Mouse (Mus musculus): Measurements from ENCODE around the gene Rft1. TPM values are rescaled to one million over a fixed set of nuclear protein-coding genes. Genes with fewer than 3 reads are reported as not detected.

The Rft1 gene
- polyA plus RNA-seq, 1 experiment from 2014 or later = 14.7 TPM

DNA sequence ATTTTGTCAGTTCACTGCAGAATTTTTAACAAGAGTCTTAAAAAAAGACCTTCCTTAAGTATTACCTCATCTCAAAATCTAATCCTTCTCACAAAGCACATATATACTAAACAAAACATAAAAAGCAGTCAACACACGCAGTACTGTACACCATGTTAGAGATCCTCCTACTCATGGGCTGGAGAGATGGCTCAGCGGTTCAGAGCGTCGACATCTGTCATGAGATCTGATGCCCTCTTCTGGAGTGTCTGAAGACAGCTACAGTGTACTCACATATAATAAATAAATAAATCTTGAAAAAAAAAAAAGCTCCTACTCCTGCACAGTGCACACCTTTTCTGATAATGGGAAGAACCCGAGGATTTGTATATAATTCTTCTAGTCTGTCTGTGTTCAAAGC, 68.2 kb downstream of the Rft1 start:
- H3K36me3 ChIP-seq (ENCODE audit: control insufficient read depth, insufficient read depth, low read length) = no peaks in the 10 kb centered on the region
- H3K9ac ChIP-seq (ENCODE audit: low read depth, low read length) = no peak overlapping the region
- no peaks in the 10 kb centered on the region for H3K27me3 ChIP-seq (replicated peaks; ENCODE audit: control insufficient read depth, insufficient read depth, low read length)
- no peaks in the 10 kb centered on the region for H3K4me1 ChIP-seq (ENCODE audit: control insufficient read depth, insufficient read depth, low read length)
- H3K27ac ChIP-seq (ENCODE audit: low read length) = no peak overlapping the region
- H3K4me2 ChIP-seq (ENCODE audit: low read depth, low read length) = no peak overlapping the region
- 74% methylated on average over 5 of the region's 5 CpGs for WGBS
- no peaks in the 10 kb centered on the region for H3K9me3 ChIP-seq (ENCODE audit: control insufficient read depth, low read length)
- no peak overlapping the region for H3K4me3 ChIP-seq (ENCODE audit: low read length)
- no peak for ATAC-seq

DNA sequence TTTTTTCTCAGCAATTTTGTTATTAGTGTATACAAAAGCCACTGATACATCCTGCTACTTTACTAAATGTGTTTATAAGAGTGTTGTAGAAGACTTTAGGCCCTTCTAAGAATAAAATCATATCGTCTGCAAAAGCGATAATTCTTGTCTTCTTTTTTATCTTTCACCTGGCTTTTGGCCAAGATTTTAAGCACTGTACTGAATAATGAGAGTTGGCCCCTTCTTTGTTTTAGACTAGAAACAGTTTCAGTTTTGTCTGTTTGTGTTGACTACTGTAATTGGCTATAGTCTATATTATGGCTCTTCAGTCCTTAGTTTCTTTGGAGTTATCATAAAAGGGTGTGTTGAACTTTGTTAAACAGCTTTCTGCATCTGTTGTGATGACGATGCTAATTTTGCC, 77.7 kb downstream of the Rft1 start:
- no peaks in the 10 kb centered on the region for H3K9me3 ChIP-seq (ENCODE audit: control insufficient read depth, low read length)
- H3K4me3 ChIP-seq (ENCODE audit: low read length) = no peak overlapping the region
- no peak overlapping the region for H3K4me2 ChIP-seq (ENCODE audit: low read depth, low read length)
- H3K4me1 ChIP-seq (ENCODE audit: control insufficient read depth, insufficient read depth, low read length) = no peaks in the 10 kb centered on the region
- no peaks in the 10 kb centered on the region for H3K27me3 ChIP-seq (replicated peaks; ENCODE audit: control insufficient read depth, insufficient read depth, low read length)
- H3K36me3 ChIP-seq (ENCODE audit: control insufficient read depth, insufficient read depth, low read length) = no peaks in the 10 kb centered on the region
- H3K27ac ChIP-seq (ENCODE audit: low read length) = no peak overlapping the region
- no peak for ATAC-seq
- no peak overlapping the region for H3K9ac ChIP-seq (ENCODE audit: low read depth, low read length)
- WGBS = 54% methylated on average over 3 of the region's 3 CpGs

DNA sequence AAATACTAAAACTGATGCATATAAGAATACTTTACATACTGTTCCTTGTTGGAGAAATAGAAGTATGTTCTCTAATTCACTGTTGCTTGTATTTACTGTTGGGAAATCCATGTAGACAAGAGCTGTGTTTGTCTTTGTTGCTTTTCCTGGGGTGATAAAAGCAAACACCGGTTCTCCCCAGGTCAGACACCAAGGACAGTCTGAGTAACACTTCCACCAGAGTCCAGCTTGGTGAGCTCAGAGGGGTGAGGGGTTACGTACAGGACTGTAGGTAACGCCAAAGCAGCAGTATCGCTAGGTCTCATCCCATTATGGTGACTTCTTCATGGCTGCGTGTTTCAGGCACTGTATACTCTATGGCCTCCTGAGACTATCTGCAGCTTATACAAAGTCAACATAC, 80.5 kb downstream of the Rft1 start:
- no peak for ATAC-seq
- no peaks in the 10 kb centered on the region for H3K36me3 ChIP-seq (ENCODE audit: control insufficient read depth, insufficient read depth, low read length)
- H3K27me3 ChIP-seq (replicated peaks; ENCODE audit: control insufficient read depth, insufficient read depth, low read length) = no peaks in the 10 kb centered on the region
- H3K9me3 ChIP-seq (ENCODE audit: control insufficient read depth, low read length) = no peaks in the 10 kb centered on the region
- no peak overlapping the region for H3K4me2 ChIP-seq (ENCODE audit: low read depth, low read length)
- 92% methylated on average over 5 of the region's 5 CpGs for WGBS
- H3K27ac ChIP-seq (ENCODE audit: low read length) = no peak overlapping the region
- no peak overlapping the region for H3K4me3 ChIP-seq (ENCODE audit: low read length)
- no peaks in the 10 kb centered on the region for H3K4me1 ChIP-seq (ENCODE audit: control insufficient read depth, insufficient read depth, low read length)
- no peak overlapping the region for H3K9ac ChIP-seq (ENCODE audit: low read depth, low read length)

DNA sequence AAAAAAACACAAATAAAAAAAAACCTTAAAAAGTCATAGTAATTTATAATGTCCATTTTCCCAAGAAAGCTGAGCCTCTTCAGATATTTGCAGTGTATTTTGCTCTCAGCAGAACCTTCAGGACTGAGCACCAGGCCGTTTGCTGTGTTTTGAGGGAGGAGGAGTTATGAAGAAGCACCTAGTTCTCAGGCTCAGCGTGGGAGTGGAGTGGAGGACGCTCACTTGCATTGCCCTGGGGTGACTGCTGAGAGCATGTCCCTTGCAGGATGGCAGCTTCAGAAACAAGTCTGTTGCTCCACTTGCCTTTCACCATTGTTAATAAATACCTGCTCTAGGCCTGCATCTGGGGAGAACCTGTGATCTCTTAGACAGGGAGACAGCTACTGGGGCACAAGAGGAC, 81.7 kb downstream of the Rft1 start:
- Histone ChIP-seq H3K36me3 (ENCODE audit: control insufficient read depth, insufficient read depth, low read length) (no peaks in the 10 kb centered on the region), H3K27ac (ENCODE audit: low read length) (no peak overlapping the region), H3K9me3 (ENCODE audit: control insufficient read depth, low read length) (no peaks in the 10 kb centered on the region), H3K9ac (ENCODE audit: low read depth, low read length) (no peak overlapping the region), H3K4me1 (ENCODE audit: control insufficient read depth, insufficient read depth, low read length) (no peaks in the 10 kb centered on the region), H3K4me2 (ENCODE audit: low read depth, low read length) (no peak overlapping the region), H3K27me3 (replicated peaks; ENCODE audit: control insufficient read depth, insufficient read depth, low read length) (no peaks in the 10 kb centered on the region), H3K4me3 (ENCODE audit: low read length) (no peak overlapping the region)
- WGBS = 73% methylated on average over 3 of the region's 3 CpGs
- no peak for ATAC-seq

DNA sequence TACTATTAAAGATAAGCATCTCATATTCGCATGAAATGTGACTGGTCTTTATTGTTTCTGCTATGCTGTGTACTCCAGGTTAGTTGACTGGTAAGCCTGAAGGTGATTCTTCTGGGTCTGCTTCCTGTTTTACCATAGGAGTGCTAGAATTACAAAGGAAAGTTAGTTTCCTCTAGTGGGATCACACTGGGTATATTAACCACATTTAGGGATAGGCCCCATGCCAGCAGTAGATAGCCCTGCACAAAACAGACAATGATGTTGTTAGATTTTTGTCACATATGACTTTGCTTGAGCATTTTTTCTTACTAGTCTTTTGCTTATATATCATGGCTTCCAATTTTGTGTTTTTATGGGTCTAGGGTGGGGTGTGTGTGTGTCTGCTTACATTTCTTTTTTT, 82.3 kb downstream of the Rft1 start:
- no peak overlapping the region for H3K4me2 ChIP-seq (ENCODE audit: low read depth, low read length)
- no peak overlapping the region for H3K27ac ChIP-seq (ENCODE audit: low read length)
- no peak overlapping the region for H3K4me3 ChIP-seq (ENCODE audit: low read length)
- no peaks in the 10 kb centered on the region for H3K4me1 ChIP-seq (ENCODE audit: control insufficient read depth, insufficient read depth, low read length)
- no peaks in the 10 kb centered on the region for H3K9me3 ChIP-seq (ENCODE audit: control insufficient read depth, low read length)
- WGBS = 76% methylated on average over 1 of the region's 1 CpGs
- no peak overlapping the region for H3K9ac ChIP-seq (ENCODE audit: low read depth, low read length)
- no peak for ATAC-seq
- H3K27me3 ChIP-seq (replicated peaks; ENCODE audit: control insufficient read depth, insufficient read depth, low read length) = no peaks in the 10 kb centered on the region
- H3K36me3 ChIP-seq (ENCODE audit: control insufficient read depth, insufficient read depth, low read length) = no peaks in the 10 kb centered on the region

Other genes with a start within 250 kb of the Rft1 start
- gene Dcp1a, start 174.8 kb upstream of the Rft1 start, polyA plus RNA-seq (2015; fragmentation: Nextera tagmentation; extraction: Ambion mirVana) = 17.7 and 18.6 TPM in 2 replicates
- gene Cacna1d, start 162.9 kb upstream of the Rft1 start, polyA plus RNA-seq (2015; fragmentation: Nextera tagmentation; extraction: Ambion mirVana) = 2.0 and 2.6 TPM in 2 replicates
- gene Tkt, start 106.0 kb upstream of the Rft1 start, polyA plus RNA-seq (2015; fragmentation: Nextera tagmentation; extraction: Ambion mirVana) = 393 and 411 TPM in 2 replicates
- 52.1 and 56.5 TPM in 2 replicates for gene Prkcd, start 28.1 kb upstream of the Rft1 start, polyA plus RNA-seq (2015; fragmentation: Nextera tagmentation; extraction: Ambion mirVana)
- gene Sfmbt1, start 60.5 kb downstream of the Rft1 start, polyA plus RNA-seq (2015; fragmentation: Nextera tagmentation; extraction: Ambion mirVana) = 9.7 and 11.1 TPM in 2 replicates
- 18.6 and 20.6 TPM in 2 replicates for gene Tmem110, start 171.2 kb downstream of the Rft1 start, polyA plus RNA-seq (2015; fragmentation: Nextera tagmentation; extraction: Ambion mirVana)
- 8.8 and 10.6 TPM in 2 replicates for gene Mustn1, start 224.8 kb downstream of the Rft1 start, polyA plus RNA-seq (2015; fragmentation: Nextera tagmentation; extraction: Ambion mirVana)
- gene Itih4, start 232.1 kb downstream of the Rft1 start, polyA plus RNA-seq (2015; fragmentation: Nextera tagmentation; extraction: Ambion mirVana) = 1.0 and 3.1 TPM in 2 replicates